Mouse (Mus musculus) kidney, adult 8-10 months (tissue): ENCODE results near the gene Fgf2.
A peak's percentile ranks its signal among the peaks of the same experiment; 100 is the strongest.

ENCODE experiments used
- DNase-seq, 2 experiments: peaks; one replicate each; pipeline ENCODE4 v3.0.0; 2022

The Fgf2 gene

DNA sequence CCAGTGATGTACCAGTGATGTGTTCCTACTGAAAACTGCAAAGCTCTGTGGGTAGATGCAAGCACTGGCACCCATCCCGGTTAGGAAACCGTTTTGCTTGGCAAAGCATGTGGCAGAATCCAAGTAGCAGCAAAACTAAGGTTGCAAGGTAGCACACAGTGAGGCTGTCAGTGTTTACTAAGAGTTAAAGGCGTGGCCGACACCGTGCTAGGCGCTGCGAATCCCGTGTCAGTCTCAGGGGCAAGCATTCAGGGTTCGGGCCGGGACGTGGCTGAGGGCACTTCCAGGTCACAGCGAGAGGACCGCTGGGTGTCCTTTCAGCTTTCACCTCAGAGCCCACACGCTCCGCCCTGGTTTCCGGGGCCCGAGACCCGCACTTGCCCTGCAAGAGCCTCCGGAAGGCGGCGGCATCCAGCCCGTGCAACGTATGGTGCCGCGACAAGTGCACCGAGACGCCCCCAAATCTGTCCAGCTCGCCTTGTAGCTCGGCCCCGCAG is 70.9 kb downstream of the Fgf2 start:
- peak in 1 of 2 experiments; percentile 75 for DNase-seq

DNA sequence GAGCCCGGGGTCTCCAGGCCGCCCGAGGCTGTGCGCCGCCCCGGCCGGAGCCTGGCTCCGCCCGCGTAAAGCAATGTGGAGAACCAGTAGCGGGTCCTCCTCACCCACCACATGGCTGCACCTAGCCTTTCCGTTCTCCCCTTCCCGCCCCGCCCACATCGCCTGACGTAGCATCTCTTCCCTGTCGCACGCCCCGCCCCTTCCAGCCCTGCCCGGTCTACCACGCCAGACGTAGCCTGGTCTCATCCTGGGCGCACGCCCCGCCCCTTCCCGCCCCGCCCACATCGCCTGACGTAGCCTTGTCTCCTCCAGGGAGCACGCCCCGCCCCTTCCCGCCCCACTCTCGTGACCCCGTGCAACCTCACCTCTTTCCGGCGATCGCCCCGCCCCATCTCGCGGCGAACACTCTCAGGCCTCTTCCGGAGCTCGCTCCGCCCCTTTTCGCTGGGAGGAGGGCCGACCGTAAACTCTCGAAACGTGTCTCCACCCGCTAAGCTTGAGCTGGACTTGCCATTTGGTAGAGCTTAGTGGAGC is 71.4 kb downstream of the Fgf2 start, which contains the start of gene Spata5:
Spata5 (plus strand) TSS at position 439 of the 534 bp plus-strand sequence.
- DNase-seq: peak; percentile 97 to 98

- DNase-seq: peak; percentile 83 to 91
These were observed 71.9 kb downstream of the Fgf2 start, which contains the start of gene Nudt6 for GRCm38 (mm10) chr3:37420072-37420471. TSS of gene Nudt6 (minus strand) at chr3:37420211.

DNA sequence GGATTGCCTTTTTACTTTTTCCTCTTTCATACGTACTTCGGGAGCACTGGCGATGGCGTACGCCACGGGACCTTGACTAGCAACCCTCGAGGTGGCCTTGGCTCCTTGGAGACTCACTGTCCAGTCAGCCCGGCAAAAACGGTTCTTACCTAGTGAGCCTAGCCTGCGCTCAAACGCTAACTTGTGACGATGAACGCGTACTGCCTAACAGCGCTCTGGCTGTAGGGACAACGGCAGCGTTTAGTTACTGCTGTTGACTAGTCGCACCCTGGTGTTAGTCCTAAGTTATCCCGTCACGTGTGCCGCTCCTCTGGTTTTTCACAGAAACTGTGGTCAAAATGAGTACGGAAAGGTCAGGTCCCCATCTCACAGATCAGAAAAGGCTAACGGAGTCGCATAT is 72.5 kb downstream of the Fgf2 start:
- DNase-seq: peak in 1 of 2 experiments; percentile 19

GRCm38 (mm10) chr3:37421179-37421578 is 73.0 kb downstream of the Fgf2 start:
- no peak for DNase-seq

- no peak for DNase-seq
These were observed 77.9 kb downstream of the Fgf2 start for GRCm38 (mm10) chr3:37426069-37426468.

- no peak for DNase-seq
These were observed 82.2 kb downstream of the Fgf2 start for GRCm38 (mm10) chr3:37430359-37430758.

DNA sequence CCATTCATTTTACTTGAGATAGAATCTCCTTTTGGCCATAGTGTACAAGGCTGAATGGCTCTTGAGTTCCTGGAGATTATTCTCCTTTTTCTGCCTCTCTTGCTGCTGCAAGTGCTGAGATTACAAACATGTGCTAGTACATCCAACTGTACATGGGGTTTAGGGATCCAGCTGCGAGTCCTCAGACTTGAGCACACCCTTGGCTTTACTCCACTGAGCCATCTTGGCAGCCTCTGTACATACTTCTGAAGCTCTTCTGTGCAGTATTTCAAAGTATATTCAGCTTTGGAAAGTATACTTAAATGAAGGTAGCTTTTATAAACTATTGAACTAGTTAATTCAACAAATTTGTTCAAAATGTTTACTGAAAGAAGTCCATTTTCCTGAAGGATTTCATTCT is 91.6 kb downstream of the Fgf2 start:
- DNase-seq: no peak

GRCm38 (mm10) chr3:37443409-37443808 is 95.3 kb downstream of the Fgf2 start:
- no peak for DNase-seq

GRCm38 (mm10) chr3:37455992-37456391 is 107.8 kb downstream of the Fgf2 start:
- no peak for DNase-seq
